Mouse (Mus musculus): ENCODE measurements around the gene Rtca.

Gene Rtca

DNA sequence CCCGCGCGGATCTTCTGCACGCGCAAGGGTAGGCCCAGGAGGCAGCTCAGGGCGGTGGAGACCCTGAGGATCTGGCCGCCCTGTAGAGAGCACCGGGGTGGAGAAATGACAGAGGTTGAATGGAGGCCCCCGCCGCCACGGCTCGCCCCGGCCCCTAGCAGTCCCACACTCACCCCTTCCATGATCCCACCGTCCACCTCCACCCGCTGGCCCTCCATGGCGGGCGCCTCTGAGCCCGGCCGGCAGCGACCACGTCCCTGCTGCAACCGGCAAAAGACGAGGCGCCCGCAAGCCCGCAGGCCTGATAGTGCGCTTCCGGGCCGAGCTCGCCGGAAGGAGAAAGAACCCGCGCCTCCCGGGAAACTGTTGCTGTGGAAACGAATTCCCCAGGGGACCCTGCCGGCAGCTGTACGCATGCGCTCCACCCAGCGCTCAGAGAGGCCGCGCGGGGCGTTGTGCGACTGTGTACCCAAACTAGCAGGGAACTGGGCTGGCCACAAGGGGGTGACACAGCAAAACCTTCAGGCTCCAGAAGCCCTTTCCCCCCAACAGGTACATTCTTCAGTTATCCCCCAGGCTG lies at the start of gene Rtca:
Gene Rtca (minus strand): TSS at position 437 of the 580 bp plus-strand sequence.
- peak; percentile 81 for DNase-seq (ENCODE audit: low read depth, low spot score)

DNA sequence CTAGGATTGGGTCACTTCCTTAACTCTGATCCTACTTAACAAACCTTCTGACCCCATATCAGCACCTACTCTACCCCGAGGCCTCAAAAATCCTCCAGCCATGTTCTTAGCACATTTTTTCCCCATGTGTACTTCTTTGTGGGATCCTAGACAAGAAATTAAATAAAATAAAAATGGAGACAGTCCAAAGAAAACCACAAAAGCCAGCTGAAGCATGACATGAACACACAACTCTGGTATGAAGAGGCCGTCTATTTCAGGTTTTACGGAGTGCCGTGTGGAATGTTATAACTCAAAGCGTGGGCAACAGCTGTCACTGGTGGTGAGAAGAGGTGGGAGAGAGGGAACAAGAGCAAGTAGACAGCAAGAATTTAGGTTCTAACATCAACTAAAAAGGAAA lies 43.4 kb upstream of the Rtca start:
- no peak for DNase-seq (ENCODE audit: low read depth, low spot score)

DNA sequence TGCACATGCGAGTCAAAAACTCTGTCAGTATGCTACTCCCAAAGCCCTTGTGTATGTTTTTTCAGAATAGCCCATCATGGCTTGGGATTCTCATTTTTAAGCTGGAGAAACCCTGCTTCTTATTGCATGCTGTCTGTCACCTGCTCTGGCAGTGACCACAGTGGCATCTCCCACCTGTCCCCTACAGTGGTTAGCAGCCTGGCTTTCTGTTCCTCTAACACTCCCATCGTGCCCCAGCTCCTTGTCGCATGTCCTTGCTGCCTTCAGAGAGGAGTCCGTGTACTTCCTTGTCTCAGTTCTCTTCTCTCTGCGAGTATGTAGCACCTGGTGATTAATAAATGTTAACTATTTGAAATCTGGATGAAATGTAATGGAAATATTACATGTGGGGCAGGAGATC lies 39.4 kb upstream of the Rtca start:
- no peak for DNase-seq (ENCODE audit: low read depth, low spot score)

DNA sequence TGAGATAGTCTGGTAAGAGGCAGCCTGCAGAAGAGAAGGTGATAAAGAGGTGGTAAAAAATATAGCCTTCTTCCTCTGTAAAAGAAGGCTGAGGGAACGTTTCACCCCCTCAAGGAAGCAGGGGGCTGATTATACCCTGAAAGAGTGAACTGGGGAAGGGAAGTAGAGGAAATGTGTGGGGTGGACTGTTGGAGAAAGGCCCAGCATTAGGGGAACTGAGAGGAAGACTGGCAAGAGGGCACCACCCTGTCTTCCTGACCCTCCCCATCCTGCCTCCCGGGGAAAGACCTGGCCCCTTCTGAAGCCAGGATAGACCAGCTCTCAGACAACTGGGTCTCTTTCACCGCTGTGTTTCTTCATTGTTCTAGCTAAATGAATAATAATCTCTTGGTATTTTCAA lies 34.5 kb upstream of the Rtca start:
- no peak for DNase-seq (ENCODE audit: low read depth, low spot score)

DNA sequence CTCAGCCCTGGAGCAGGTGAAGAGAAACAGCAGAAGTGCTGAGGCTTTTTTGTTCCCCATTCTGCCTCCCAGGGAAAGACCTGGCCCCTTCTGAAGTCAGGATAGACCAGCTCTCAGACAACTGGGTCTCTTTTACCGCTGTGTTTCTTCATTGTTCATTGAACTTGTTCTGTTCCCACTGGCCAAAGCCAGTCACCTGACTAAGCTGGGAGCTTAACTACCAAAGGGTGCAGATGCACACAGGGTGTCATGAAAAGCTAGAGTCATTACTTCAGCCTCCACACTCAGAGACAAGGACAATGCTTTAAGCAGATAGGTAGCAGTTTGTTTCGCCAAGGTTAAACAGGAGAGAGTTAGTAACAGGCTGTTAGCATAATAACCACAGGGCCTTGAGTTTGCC lies 34.1 kb upstream of the Rtca start:
- DNase-seq (ENCODE audit: low read depth, low spot score): no peak

DNA sequence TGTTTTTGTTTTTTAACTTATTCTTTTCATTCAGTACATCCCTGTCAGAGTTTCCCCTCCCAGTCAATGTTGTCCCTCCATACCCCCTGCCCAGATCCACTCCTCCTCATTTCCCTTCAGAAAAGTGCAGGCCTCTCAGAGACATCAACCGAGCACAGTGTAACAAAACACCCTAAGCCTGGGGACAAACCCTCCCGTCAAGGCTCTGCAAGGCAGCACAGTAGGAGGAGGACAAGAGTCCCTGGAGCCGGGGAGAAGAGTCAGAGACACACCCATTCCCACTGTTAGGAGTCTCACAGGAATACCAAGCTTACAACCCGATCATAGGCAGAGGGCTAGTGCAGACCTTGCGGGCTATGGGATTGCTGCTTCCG lies 29.2 kb upstream of the Rtca start:
- DNase-seq (ENCODE audit: low read depth, low spot score): no peak

DNA sequence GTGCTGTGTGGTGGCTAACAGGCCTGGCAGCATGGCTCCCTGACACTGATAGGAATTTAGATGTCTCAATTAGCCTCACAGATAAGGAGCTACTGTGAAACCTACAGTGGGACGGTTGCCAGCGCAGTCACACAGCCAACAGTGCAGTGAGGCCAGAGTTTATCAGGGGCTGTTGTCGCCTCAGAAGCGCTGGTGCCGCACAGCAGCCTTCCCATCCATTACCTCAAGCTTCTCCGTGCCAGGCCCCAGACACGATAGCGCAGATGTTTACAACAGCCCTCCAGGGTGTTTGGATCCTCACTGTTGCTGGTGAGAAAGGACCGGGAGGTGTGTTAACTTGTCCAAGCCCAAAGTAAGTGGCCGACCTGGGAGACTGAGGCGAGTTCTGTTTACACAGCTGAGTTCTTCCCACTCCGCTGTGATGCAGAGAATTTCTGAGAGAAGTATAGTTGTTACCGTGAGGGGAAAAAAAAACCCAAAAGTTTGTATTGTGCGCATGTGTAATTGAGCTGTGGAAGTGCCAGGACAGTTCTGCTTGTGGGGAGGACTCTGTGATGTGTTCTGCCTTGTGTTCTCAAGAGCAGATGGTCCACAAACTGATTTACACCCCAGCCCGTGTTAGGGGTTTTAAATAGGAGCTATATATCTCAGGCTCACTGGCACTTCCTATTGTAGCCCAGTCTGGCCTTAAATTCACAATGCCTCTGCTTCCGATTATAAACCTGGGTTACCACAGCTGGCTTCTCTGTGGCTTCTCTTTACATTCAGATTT lies 28.6 kb upstream of the Rtca start:
- no peak for DNase-seq (ENCODE audit: low read depth, low spot score)

DNA sequence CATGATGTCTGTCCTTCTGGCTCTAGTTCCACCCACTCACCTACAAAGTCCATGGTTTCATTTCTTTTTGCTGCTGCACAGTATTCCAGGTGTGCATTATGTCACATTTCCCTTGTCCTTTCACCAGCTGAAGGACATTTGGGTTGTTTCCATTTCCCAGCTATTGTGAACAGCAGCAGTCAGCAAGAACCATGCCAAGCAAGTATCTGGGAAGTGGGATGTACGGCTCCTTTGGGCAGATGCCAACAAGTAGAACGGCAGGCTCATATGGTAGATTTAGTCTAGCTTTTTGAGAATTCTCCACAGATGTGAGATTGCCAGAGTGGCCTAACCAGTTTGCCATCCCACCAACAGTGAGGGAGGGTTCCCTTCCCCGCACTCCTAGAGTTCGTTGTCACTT lies 22.8 kb upstream of the Rtca start:
- no peak for DNase-seq (ENCODE audit: low read depth, low spot score)

DNA sequence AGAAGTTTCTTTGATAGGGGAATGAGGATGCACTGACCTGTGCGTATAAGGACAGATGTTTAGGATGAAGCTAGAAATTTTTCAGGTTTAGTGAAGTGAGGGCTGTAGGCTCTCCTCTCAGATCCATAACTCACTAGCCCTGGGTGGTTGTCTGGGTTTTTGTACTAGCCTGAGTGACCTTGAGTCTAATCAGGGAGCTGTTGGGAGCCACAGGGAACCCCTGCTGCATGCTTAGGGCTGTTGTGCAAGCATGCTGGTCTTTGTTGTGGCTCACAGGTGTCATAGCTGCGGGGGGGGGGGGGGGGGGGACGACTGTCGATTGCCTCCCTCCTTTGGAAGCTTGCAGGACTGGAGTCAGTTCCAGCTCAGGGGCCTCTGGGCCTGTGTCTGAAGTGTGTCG lies 21.7 kb upstream of the Rtca start:
- no peak for DNase-seq (ENCODE audit: low read depth, low spot score)

DNA sequence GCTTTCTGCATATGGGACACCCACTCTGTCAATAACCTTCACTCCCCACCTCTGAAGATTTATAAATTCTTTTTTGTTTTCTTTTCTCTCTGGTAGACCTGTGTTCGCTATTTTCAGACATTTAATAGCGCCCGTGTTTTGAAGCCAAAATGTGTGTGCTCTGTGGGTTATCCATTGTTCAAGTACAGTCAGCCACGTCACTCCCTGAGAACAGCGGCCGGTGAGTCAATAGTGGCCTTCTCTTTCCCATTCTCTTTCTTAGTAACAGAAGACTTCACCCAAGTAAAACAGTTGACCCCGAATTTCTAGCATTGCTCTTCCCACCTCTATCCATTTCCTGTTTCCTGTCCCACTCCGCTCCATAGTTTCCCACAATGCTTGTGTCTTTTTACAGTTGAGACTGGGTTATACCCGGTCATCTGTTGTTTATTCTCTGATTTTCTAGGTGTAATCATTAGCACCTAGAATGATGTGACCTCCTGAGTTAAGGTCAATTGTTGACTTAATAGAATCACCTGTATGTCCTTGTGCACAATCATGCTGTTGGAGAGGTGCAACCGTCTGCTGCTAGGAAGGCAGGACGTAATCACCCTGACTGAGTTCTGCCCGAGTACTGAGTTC lies 12.2 kb upstream of the Rtca start:
- no peak for DNase-seq (ENCODE audit: low read depth, low spot score)

DNA sequence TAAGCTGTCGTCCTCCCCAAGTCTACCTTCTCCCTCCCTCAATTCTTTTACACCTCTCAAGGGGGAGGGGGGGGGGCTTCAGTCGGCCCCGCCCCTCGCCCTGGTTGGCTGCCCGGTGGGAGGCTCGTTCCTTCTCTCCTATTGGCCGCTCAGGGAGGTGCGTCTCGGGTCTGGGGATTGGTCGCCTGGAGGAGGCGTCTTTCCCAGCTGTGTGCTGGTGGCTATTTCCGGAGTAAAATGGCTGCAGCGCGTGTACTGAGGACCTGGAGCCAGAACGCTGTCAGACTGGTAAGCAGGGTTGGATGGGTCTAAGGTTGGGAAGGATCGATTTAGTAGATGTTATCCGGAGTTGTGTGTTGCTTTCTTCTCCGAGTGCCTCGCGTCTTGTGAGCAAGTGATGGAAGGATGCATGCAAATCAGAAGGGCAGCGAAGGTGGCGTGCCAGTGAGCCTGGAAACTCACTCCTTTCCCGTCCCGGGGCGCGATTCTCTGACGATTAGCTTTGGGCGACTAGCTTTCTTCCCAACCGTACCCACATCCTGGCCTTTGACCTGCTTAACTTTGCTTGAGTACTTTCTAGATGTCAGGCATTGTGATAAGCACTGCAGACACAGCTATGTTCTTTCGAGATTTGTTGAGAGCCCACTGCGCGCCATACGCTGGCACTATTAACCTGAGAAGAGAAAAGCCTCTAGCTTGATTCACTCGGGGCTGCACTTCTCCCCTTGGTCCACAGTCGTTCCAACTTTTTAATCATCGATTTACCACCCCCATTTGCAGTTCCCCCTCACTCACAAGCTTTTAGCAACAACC lies 5.1 kb upstream of the Rtca start, which contains the start of gene Dbt:
Gene Dbt (plus strand): TSS at position 167 of the 813 bp plus-strand sequence.
- DNase-seq (ENCODE audit: low read depth, low spot score): peak; percentile 71

DNA sequence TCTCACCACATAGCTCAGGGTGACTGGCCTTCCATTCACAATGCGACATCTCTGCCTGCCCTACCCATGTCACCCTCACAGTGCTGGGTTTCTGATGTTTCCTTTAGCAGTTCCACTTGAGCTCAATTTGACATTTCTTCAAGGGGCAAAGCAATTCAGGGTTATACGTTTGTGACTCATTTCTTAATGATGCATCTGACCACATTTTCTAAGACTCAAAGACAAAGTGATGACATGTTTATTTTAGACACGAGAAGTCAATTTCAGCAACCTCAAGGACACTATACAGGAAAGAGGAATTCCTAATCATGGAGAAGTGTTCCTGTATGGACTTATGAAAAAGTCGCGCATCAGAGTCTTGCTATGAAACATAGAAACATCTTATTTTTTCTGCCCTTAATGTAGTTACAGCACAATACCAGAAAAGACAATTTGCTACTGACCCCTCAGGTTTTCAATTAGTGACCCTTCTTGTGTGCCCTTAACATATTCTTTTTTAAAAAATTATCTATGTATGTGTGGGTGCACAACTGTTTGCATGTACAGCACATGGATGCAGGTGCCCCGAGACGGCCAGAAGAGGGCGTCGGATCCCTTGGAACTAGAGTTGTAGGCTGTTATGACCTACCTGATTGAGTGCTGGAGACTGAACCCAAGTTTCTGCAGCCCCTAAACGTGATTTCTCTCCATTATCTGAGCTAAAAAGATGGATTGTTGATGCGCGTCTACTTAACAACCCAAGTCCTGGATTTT lies 4.3 kb upstream of the Rtca start:
- DNase-seq (ENCODE audit: low read depth, low spot score): no peak

DNA sequence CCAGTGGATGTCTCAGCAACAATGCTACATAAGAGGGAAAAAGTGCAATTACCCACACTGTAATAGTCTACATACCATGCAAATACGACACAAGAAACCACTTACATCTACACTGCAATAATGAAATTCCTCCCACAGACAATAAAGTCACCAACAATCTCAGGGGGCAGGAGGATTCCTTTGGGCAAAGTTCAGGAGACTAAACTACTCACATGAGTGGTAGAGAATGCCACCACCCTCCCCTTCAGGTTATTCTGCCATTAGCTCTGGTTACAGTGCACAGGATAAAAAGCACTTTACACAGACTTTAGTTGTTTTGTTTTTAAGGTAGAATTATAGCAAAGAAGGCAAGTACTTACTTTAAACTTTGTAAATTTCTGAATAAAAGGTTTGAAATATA lies 12.3 kb downstream of the Rtca start:
- DNase-seq (ENCODE audit: low read depth, low spot score): no peak

DNA sequence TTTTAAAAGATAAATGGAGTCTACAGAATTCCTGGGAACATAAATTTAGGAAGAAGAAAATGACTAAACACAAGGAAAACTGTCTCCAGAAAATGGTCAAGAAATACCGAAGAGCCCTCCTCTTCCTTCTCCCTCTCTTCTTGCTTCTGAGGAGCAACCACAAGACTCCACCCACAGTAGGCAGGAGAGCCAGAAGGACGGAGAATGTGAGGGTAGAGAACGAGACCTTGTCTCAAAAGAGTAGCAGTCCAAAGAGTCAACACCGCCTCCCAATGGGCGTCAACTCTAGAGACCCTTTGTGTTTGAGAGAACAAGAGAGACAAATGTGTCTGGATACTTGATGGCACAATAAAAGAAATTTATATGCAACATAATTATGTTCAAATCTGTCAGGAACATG lies 14.3 kb downstream of the Rtca start:
- no peak for DNase-seq (ENCODE audit: low read depth, low spot score)

DNA sequence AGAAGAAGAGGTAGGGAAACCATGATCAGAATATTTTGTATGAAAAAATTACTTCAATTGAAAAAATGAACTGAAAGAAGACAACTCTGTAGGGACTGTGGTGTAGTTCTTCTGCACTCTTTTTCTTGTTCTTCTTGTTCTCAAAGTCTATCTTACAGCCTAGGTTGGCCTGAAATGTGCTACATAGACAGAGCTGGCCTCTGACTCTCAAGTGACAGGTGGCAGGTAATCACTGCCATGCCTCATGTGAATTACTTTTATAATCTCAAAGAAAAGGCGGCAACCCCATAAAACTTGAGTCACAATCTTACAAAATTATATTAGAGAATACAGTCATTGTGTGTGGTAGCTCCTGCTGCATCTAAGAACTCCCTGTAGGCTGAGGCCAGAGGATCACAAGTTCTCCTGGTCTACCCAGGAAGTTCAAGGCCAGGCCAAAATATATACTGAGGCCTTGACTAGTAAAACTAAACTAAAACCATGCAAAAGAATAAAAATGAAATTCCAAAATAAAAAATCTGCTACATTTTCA lies 16.0 kb downstream of the Rtca start:
- no peak for DNase-seq (ENCODE audit: low read depth, low spot score)

DNA sequence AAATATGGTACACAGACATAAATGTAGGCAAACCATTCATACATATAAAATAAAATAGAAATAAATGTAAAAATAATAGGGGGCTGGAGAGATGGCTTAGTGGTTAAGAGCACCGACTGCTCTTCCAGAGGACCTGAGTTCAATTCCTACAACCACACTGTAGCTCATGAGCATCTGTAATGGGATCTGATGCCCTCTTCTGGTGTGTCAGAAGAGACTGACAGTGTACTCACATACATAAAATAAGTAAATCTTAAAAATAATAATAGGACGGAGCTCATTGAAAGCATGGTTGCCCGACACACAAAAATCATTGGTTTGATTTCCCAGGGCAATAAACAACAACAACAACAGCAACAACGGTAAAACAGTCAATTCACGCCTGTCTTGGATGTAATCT lies 17.1 kb downstream of the Rtca start:
- no peak for DNase-seq (ENCODE audit: low read depth, low spot score)

DNA sequence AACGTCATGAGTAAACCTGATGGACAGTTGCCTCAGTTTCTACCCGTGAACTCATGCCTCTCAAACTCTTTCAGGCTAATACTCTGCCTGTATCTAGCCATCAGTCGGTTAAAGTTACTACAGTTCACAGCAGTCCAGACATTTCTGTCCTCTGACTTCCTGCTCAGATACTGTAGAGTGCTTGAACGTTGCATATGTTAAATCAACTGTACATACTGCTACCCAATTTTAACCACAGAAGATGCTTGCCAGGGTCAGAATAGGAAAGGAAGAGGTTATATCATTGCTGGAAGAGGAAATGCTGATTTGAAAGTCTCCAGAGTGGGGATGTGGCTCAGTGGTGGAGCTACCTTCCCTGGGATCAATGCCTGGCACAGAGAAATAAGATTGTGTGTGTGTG lies 24.7 kb downstream of the Rtca start:
- no peak for DNase-seq (ENCODE audit: low read depth, low spot score)

DNA sequence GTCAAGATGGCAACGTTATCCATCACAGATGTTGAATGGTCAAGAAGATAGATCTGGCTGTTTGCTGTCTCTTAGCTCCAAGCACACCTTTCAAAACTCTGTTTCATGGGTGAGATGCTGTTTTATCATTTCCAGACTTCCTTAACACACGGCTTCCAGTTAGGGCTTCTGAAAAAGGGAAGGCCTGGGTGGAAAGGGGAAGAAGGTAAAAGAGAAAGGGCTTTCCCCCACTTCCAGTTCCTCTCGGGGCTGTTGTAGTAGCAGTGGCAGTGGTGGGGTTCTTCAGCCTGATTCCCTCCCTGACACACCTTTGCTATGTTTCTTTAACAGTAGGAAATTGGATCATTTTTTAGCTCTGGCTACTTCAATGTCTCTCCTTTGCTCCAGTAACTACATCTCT lies 25.3 kb downstream of the Rtca start:
- no peak for DNase-seq (ENCODE audit: low read depth, low spot score)

DNA sequence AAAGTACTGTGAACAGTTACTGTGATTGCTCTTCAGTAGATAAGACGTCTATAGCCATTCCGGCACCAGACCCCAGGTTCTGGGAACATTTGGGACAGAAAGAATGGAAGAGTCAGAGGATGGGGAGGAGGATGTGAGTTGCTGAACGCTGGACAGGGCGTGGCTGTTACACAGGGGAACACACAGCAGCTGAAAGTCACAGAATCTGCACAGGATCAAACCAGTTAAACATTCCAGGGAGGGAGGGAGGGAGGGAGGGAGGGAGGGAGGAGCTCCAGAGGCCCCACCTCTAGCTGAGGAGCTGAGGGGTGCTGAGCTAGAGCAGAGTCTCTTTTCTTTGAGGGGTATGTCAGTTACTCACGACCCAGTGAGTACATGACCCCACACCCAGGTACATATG lies 27.1 kb downstream of the Rtca start:
- no peak for DNase-seq (ENCODE audit: low read depth, low spot score)

DNA sequence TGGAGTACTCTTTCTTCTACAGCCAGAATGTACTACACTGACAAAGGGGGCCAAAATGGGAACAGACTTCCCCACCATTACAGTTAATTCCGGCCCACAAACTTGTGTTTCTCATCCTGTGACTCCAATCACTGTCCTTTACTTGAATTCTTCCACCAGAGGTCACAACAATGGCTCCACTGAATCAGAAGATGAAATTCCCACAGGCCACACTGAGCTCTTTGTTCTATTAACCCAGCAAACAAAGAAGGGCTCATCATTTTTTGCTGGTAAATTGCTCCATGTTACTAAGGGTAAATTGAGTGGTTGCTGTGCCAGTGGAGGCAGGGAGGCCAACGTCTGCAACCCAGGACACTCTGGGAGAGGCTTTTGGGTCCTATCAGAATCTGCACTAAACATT lies 27.9 kb downstream of the Rtca start:
- DNase-seq (ENCODE audit: low read depth, low spot score): peak; percentile 8

DNA sequence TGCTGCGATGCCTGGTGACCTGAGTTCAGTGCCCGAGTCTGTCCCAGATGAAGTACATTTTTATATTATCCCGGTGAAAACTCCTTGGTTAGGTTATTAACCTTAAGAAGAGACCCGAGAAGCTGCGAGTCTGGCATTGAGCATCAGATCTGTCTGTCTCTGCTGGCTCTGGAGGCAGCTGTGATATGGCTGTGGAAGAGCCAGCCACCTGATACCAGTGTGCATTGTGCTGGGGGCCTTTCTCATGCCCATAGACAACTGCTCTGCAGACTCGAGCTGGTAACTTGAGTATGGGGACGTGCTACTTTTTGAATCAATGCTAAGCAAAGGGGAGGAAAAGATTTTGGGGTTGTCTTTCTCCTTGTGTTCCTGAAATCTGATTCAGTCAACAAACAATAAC lies 30.7 kb downstream of the Rtca start:
- no peak for DNase-seq (ENCODE audit: low read depth, low spot score)
